Mouse (Mus musculus): ENCODE measurements around the gene Tmem52.

DNA sequence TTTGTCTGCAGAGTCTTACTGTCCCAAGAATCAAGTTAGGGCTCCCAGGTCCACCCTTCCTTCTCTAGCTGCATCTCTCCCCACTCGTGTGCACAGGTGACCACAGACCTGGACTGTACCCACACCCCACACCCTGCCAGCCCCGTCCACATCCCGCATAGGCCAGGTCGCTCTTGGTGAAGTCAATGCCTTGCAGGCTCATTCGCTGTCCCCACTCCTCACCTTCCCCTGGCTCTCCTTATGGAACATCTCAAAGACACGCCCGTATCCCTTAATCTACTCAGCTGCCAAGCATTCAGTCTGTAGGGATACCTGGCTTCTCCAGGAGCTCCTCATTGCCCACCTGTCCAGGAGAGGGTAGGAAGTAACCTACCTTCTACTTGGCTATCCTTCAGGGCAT, 2.5 kb downstream of the Tmem52 start:
- TF ChIP-seq POLR2A (IDR thresholded peaks at IDR 0.05; ENCODE audit: insufficient read depth, low read length) (no peak), CTCF (IDR thresholded peaks at IDR 0.05; ENCODE audit: low read depth, low read length) (no peak)
